Mouse (Mus musculus): ENCODE data around the gene Hspb6. TPM values are rescaled to one million over a fixed set of nuclear protein-coding genes. Genes with fewer than 3 reads are reported as not detected.

The Hspb6 gene
- total RNA-seq, 1 experiment from 2014 or later: 3.7 TPM

- no peak for ATAC-seq (ENCODE audit: extremely low read depth, insufficient number of reproducible peaks, low FRiP score, poor library complexity, severe bottlenecking)
These were observed 1.4 kb upstream of the Hspb6 start for GRCm38 (mm10) chr7:30550603-30551002.

GRCm38 (mm10) chr7:30551445-30552101, 405 bp upstream of the Hspb6 start:
- ATAC-seq (ENCODE audit: extremely low read depth, insufficient number of reproducible peaks, low FRiP score, poor library complexity, severe bottlenecking): peak; percentile 46

- no peak for ATAC-seq (ENCODE audit: extremely low read depth, insufficient number of reproducible peaks, low FRiP score, poor library complexity, severe bottlenecking)
These were observed 1.1 kb downstream of the Hspb6 start for GRCm38 (mm10) chr7:30553021-30553589.

GRCm38 (mm10) chr7:30553810-30554584, 2.0 kb downstream of the Hspb6 start:
- no peak for ATAC-seq (ENCODE audit: extremely low read depth, insufficient number of reproducible peaks, low FRiP score, poor library complexity, severe bottlenecking)

GRCm38 (mm10) chr7:30556894-30557536, 5.0 kb downstream of the Hspb6 start:
- no peak for ATAC-seq (ENCODE audit: extremely low read depth, insufficient number of reproducible peaks, low FRiP score, poor library complexity, severe bottlenecking)

GRCm38 (mm10) chr7:30557901-30558514, 6.0 kb downstream of the Hspb6 start:
- ATAC-seq (ENCODE audit: extremely low read depth, insufficient number of reproducible peaks, low FRiP score, poor library complexity, severe bottlenecking): no peak

- ATAC-seq (ENCODE audit: extremely low read depth, insufficient number of reproducible peaks, low FRiP score, poor library complexity, severe bottlenecking): no peak
These were observed 6.9 kb downstream of the Hspb6 start for GRCm38 (mm10) chr7:30558656-30559442.

- ATAC-seq (ENCODE audit: extremely low read depth, insufficient number of reproducible peaks, low FRiP score, poor library complexity, severe bottlenecking): peak; percentile 71
These were observed 7.5 kb downstream of the Hspb6 start, which contains the start of gene Lin37 for GRCm38 (mm10) chr7:30559443-30559954. Lin37 (minus strand) TSS chr7:30559838.

- ATAC-seq (ENCODE audit: extremely low read depth, insufficient number of reproducible peaks, low FRiP score, poor library complexity, severe bottlenecking): no peak
These were observed 8.3 kb downstream of the Hspb6 start for GRCm38 (mm10) chr7:30560296-30560695.

- ATAC-seq (ENCODE audit: extremely low read depth, insufficient number of reproducible peaks, low FRiP score, poor library complexity, severe bottlenecking): peak; percentile 2; the same call in 1 of the 2 replicates
These were observed 10.6 kb downstream of the Hspb6 start for GRCm38 (mm10) chr7:30562526-30563116.

- peak; percentile 73 for ATAC-seq (ENCODE audit: extremely low read depth, insufficient number of reproducible peaks, low FRiP score, poor library complexity, severe bottlenecking)
These were observed 11.3 kb downstream of the Hspb6 start, which contains the start of the genes U2af1l4, Gm49396 and Psenen for GRCm38 (mm10) chr7:30563117-30563905. U2af1l4 (plus strand) TSS chr7:30563301. Gm49396 (plus strand) TSS chr7:30563344. Psenen (minus strand) TSS chr7:30563627.

- no peak for ATAC-seq (ENCODE audit: extremely low read depth, insufficient number of reproducible peaks, low FRiP score, poor library complexity, severe bottlenecking)
These were observed 11.9 kb downstream of the Hspb6 start for GRCm38 (mm10) chr7:30563906-30564280.

GRCm38 (mm10) chr7:30564970-30565571, 13.1 kb downstream of the Hspb6 start, which contains the start of gene Igflr1:
Igflr1 (plus strand) TSS chr7:30565427.
- ATAC-seq (ENCODE audit: extremely low read depth, insufficient number of reproducible peaks, low FRiP score, poor library complexity, severe bottlenecking): no peak

- no peak for ATAC-seq (ENCODE audit: extremely low read depth, insufficient number of reproducible peaks, low FRiP score, poor library complexity, severe bottlenecking)
These were observed 14.1 kb downstream of the Hspb6 start for GRCm38 (mm10) chr7:30566033-30566432.

- ATAC-seq (ENCODE audit: extremely low read depth, insufficient number of reproducible peaks, low FRiP score, poor library complexity, severe bottlenecking): no peak
These were observed 15.6 kb downstream of the Hspb6 start for GRCm38 (mm10) chr7:30567555-30567954.

- ATAC-seq (ENCODE audit: extremely low read depth, insufficient number of reproducible peaks, low FRiP score, poor library complexity, severe bottlenecking): no peak
These were observed 20.4 kb downstream of the Hspb6 start for GRCm38 (mm10) chr7:30572389-30572788.
